Mouse (Mus musculus) urinary bladder, postnatal 4 days (tissue): ENCODE data around the gene Acsm1.

Source experiments
- DNase-seq, 2 experiments: peaks; one replicate each; pipeline ENCODE4 v3.0.0; 2021 to 2022; ENCODE audit warnings: low spot score in 2 of 2

Acsm1 gene

GRCm38 (mm10) chr7:119670925-119671324, 64.1 kb downstream of the Acsm1 start:
- no peak for DNase-seq

GRCm38 (mm10) chr7:119673465-119673864, 66.6 kb downstream of the Acsm1 start:
- DNase-seq = no peak

- no peak for DNase-seq
Observed at GRCm38 (mm10) chr7:119680107-119680506, 73.3 kb downstream of the Acsm1 start.

GRCm38 (mm10) chr7:119682699-119683098, 75.9 kb downstream of the Acsm1 start:
- DNase-seq = no peak

- no peak for DNase-seq
Observed at GRCm38 (mm10) chr7:119689726-119690125, 82.9 kb downstream of the Acsm1 start, which contains the start of gene Acsm4. Gene Acsm4, plus strand, starts transcription at chr7:119690026.

- DNase-seq = no peak
Observed at GRCm38 (mm10) chr7:119692302-119692701, 85.5 kb downstream of the Acsm1 start.

GRCm38 (mm10) chr7:119694926-119695325, 88.1 kb downstream of the Acsm1 start:
- no peak for DNase-seq
